Mouse (Mus musculus): ENCODE results near the gene H60b.
"Not testable (repeated sequence)": the region's sequence is repeated elsewhere in the genome, so short reads cannot be mapped to it uniquely, and the experiment has no call there.

H60b gene

DNA sequence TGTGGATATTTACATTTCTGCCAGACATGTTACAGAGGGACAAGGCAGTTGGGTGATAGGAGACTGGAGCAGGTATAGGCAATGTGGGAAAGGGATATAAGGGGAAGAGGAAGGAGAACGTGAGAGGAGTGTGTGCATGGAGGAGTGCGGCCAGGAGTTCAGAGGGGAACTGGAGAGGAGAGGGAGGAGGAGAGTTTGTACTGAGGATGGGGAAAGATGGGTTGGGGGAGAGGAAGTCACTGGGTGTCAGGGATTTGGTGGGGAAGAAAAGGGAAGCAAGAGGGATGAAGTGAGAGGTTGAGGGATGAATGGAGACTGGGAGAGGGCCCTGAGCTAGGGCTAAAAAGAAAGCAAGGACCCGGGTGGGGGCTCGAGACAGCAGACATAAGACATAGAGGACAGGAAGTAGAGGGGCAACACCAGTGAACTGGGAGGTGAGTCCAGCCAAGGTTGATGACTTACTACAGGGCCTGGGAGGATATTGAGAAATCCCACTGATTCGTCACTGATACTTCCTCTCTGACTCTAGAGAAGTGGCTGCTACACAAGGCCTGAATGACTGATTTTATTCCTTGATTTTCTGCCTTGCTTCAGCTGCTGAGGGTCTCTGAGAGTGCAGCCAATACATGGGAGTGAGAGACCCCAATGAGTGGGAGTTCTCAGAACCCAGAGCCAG lies 7.1 kb downstream of the H60b start:
- not testable (repeated sequence) for DNase-seq

DNA sequence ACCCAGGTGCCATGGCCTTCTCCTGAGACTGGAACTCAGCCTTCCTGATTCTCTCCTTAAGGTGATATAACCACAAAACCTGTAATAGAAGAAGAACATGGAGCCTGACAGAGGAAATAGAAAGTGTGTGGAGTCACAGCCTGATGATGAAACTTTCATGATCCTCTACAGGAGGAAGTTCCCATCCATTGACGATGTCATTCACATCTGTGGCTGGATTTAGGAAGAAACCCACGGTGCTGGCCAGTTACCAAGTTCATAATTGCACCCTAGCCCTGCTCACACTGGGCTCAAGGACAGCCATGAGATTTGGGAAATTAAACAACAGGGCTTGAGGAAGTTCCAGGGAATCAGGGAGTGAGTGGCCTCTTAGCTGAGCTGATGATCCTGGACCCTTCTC lies 7.6 kb downstream of the H60b start:
- not testable (repeated sequence) for DNase-seq

GRCm38 (mm10) chr10:22167061-22167460 lies 8.7 kb downstream of the H60b start:
- DNase-seq = not testable (repeated sequence)

GRCm38 (mm10) chr10:22169116-22169515 lies 10.7 kb downstream of the H60b start:
- not testable (repeated sequence) for DNase-seq

- DNase-seq = not testable (repeated sequence)
Observed at GRCm38 (mm10) chr10:22172431-22173334, 14.3 kb downstream of the H60b start.

DNA sequence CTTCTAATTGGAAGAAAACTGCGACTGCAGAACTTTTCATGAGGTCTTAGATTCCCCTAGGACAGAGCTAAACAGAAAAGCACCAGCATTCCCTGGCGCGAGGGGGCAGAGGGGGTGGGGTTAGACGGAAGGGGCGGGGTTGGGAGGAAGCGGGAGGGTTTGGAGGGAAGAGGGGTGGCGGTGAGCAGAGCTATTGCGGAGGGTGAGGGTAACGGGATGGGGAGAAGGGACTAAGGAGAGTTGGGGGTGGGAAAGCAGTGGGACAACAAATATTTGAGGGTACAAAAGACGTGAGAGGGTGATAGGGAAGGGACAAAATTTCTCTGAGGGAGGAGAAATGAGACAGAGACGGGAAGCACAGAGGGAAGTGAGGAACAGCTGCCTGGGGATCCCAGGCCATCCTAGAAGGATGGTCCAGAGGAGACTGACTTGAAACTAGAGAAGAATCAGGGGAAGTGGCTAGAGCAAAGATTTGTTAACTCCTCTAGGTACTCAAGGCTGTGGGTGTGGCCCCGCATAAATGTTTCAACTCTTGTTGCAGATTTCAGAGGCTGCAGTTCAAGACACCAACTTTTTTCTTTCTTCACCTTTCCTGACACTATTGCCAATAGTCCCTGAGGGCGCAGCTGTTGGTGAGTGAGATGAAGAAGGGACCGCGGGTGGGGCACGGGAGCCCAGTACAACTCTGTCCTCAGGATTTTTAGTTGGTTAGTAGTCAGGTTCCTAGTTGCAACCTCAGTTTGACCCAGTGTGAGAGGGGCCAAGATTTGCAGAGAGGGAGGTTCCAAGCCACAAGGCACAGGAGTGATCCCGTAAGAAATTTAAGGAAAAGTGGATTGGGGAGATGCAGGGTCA lies 15.2 kb downstream of the H60b start:
- not testable (repeated sequence) for DNase-seq

DNA sequence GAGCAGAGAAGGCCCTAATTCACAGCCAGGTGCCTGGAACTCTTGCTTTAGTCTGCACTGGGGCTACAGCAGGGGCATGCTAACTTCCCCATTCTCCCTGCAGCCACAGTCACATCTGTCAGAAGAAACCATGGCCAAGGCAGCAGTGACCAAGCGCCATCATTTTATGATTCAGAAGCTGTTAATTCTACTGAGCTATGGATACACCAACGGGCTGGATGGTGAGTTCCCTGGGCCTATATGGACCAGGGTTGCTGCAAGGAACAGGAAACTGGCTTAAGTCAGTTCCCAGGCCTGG lies 15.8 kb downstream of the H60b start:
- not testable (repeated sequence) for DNase-seq

GRCm38 (mm10) chr10:22176515-22176914 lies 18.1 kb downstream of the H60b start:
- DNase-seq = not testable (repeated sequence)

GRCm38 (mm10) chr10:22191035-22191434 lies 32.6 kb downstream of the H60b start:
- DNase-seq = not testable (repeated sequence)

GRCm38 (mm10) chr10:22201352-22201751 lies 43.0 kb downstream of the H60b start:
- not testable (repeated sequence) for DNase-seq

GRCm38 (mm10) chr10:22202784-22203583 lies 44.6 kb downstream of the H60b start:
- not testable (repeated sequence) for DNase-seq

GRCm38 (mm10) chr10:22206443-22206842 lies 48.1 kb downstream of the H60b start:
- DNase-seq = not testable (repeated sequence)

DNA sequence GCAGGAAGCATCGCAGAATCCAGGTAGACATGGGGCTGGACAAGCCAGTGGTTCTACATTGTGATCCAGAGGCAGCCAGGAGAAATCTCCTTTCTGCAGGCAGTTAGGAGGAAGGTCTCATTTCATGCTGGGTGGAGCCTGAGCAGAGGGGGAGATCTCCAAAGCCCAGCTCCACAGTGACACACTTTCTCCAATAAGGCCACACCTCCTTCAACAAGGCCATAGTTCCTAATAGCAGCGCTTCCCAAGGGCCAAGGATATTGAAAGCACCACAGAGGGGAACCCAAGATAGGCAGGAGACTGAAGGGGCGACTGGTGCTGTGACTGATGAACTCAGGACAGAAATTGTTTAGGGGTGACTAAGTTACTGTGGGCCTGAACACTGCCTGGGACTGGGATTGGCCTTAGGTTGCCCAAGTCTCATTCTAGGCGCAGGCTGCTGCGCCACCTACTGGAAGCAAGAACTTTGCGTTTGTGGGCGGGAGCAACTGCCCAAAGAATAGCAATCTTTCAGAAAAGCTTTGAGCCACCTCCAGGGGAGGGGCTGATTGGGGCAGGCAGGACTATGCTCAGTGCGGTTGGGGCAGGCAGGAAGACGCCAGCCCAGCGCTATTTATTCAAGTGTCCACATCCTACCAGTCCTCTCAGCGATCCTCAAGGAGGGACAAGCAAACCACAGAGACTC lies 53.8 kb downstream of the H60b start:
- peak; percentile 42 to 54 for DNase-seq

- peak; percentile 1 to 32 for DNase-seq
Observed at GRCm38 (mm10) chr10:22223474-22224349, 65.3 kb downstream of the H60b start.

GRCm38 (mm10) chr10:22265060-22265459 lies 106.7 kb downstream of the H60b start:
- DNase-seq = no peak

- DNase-seq = not testable (repeated sequence)
Observed at GRCm38 (mm10) chr10:22270879-22271786, 112.7 kb downstream of the H60b start.

- DNase-seq = peak; percentile 2 to 33
Observed at GRCm38 (mm10) chr10:22272914-22273683, 114.7 kb downstream of the H60b start.

GRCm38 (mm10) chr10:22273684-22274305 lies 115.4 kb downstream of the H60b start:
- no peak for DNase-seq
